Mouse (Mus musculus): ENCODE data around the gene Gpr180. TPM values are rescaled to one million over a fixed set of nuclear protein-coding genes. Genes with fewer than 3 reads are reported as not detected.
A peak's percentile ranks its signal among the peaks of the same experiment; 100 is the strongest.

Gene Gpr180
- polyA plus RNA-seq, 1 experiment from 2014 or later = 40.9 TPM

DNA sequence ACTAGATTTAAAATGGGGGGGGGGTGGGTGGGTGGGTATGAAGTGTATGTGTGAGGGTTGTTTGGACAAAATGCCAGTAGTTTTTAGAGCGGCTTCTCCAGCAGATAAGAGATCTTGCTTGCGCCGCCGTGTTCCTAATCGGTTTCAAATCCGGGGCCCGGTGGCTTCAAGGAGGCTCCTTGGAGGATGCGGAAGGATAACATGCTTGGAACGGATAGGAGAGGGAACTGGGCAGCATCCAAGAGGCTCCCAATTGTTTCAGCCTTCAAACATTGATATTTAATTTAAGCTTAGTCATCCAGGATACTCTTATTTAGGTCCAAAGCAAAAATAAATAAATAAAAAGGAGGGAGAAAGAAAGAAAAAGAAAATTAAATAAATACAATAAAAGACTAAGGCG, 56.7 kb downstream of the Gpr180 start:
- H3K27ac ChIP-seq (replicated peaks) = no peak overlapping the region
- H3K4me1 ChIP-seq = peaks cover 6% of the 10 kb centered on the region; the same call in 1 of the 2 replicates
- no peaks in the 10 kb centered on the region for H3K36me3 ChIP-seq (replicated peaks)
- no peak overlapping the region for H3K4me3 ChIP-seq
- WGBS = 39% methylated on average over 10 of the region's 10 CpGs
- no peak for DNase-seq (ENCODE audit: low spot score)
- H3K9me3 ChIP-seq = no peaks in the 10 kb centered on the region
- H3K27me3 ChIP-seq (replicated peaks; ENCODE audit: low read depth, poor library complexity, severe bottlenecking) = peaks cover 69% of the 10 kb centered on the region

DNA sequence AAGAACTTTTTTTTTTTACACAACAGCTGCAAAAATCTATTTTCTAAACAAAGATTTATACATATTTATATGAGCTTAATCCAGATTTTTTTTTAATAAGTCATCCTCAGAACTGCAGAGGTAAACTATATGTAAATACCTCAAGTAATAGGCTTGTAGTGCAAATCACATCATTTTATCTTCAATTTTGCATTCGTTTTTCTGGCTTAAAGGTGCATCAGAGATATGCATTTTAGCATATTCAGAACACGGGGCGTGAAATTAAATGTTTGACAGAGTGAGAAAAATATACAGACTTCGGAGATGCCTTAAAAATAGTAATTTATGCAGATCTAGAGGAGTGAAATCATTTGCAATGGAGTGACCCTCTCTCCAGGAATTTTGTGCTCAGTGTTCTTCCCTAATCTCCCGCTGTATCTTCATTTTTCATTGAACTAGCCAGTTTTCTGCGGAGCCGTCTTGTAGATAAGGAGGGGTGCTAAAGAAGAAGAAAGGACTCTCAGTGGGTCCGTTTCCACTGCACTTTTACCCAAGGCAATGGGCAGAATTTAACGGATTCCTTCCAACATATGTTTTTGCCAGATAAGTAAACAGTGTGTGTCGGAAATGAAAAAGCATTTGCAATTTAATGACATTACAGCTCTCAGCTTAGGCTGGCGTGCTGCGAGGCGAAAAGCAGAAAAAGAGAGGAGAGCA, 57.4 kb downstream of the Gpr180 start:
- Histone ChIP-seq H3K4me1 (peaks cover 6% of the 10 kb centered on the region; the same call in 1 of the 2 replicates), H3K4me3 (no peak overlapping the region), H3K27ac (replicated peaks) (no peak overlapping the region), H3K27me3 (replicated peaks; ENCODE audit: low read depth, poor library complexity, severe bottlenecking) (peaks cover 69% of the 10 kb centered on the region), H3K9me3 (no peaks in the 10 kb centered on the region), H3K36me3 (replicated peaks) (no peaks in the 10 kb centered on the region)
- DNase-seq (ENCODE audit: low spot score) = no peak
- WGBS = 71% methylated on average over 13 of the region's 13 CpGs

DNA sequence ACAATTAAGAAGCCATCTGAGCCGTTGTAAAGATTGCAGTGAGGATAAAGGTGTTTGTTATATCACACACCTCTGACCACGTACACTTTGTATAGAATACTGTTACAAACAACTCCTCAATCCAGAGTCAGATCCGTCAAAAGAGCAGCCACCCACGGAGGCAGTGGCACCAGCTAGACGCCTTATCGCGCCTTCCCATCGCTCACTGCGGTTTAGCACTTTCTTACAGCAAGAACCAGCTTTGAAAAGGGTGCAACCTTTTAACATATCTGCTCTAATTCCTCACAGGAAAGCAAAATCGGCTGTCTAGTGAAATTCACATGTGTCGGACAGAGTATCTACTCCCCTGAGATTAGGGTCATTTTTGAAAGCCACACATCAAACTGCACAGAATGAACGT, 60.1 kb downstream of the Gpr180 start:
- H3K4me1 ChIP-seq = peaks cover 6% of the 10 kb centered on the region; the same call in 1 of the 2 replicates
- H3K27ac ChIP-seq (replicated peaks) = no peak overlapping the region
- no peaks in the 10 kb centered on the region for H3K36me3 ChIP-seq (replicated peaks)
- 80% methylated on average over 12 of the region's 12 CpGs for WGBS
- DNase-seq (ENCODE audit: low spot score) = no peak
- peaks cover 53% of the 10 kb centered on the region for H3K27me3 ChIP-seq (replicated peaks; ENCODE audit: low read depth, poor library complexity, severe bottlenecking)
- no peak overlapping the region for H3K4me3 ChIP-seq
- H3K9me3 ChIP-seq = no peaks in the 10 kb centered on the region

DNA sequence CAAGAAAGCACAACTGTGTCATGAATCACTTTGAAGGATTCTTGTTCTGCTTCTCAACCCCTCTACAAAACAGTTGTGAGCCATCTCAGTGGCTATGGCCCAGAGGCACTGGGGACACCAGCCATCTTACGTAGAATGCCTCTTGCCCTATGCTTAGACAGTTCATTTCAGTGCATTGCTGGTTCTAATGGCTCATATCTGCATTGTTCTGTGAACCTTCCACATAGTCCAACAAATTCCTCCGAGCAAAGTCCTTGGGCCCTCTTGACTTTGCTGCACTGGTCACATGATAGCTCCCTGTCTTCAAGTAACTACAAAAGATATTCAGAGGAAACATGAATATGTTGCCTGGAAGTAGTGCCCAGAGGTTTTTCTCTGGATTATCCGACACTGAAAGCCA, 63.8 kb downstream of the Gpr180 start:
- H3K27me3 ChIP-seq (replicated peaks; ENCODE audit: low read depth, poor library complexity, severe bottlenecking) = peaks cover 16% of the 10 kb centered on the region
- 93% methylated on average over 3 of the region's 3 CpGs for WGBS
- H3K4me3 ChIP-seq = no peak overlapping the region
- peaks cover 5% of the 10 kb centered on the region; the same call in 1 of the 2 replicates for H3K9me3 ChIP-seq
- H3K36me3 ChIP-seq (replicated peaks) = no peaks in the 10 kb centered on the region
- no peaks in the 10 kb centered on the region for H3K4me1 ChIP-seq
- H3K27ac ChIP-seq (replicated peaks) = no peak overlapping the region
- DNase-seq (ENCODE audit: low spot score) = no peak

DNA sequence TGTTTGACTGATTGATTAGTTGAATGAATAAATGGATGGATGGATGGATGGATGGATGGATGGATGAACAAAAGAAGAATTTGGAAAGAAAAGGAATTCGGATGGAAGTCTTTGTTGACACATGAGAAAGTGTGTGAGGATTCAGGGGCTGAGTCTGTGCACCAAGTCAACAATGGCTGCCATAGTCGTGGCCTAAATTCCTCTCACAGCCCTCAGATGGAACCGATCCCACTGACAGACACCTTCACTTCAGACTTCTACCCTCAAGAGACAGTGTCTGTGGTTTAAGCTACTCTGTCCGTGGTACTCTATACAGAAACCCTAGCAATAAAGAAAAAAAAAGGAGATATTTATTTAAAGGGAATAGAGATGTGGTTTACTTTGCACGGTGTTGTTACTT, 65.0 kb downstream of the Gpr180 start:
- DNase-seq (ENCODE audit: low spot score) = no peak
- Histone ChIP-seq H3K4me1 (no peaks in the 10 kb centered on the region), H3K27me3 (replicated peaks; ENCODE audit: low read depth, poor library complexity, severe bottlenecking) (peaks cover 7% of the 10 kb centered on the region), H3K9me3 (peaks cover 5% of the 10 kb centered on the region; the same call in 1 of the 2 replicates), H3K36me3 (replicated peaks) (no peaks in the 10 kb centered on the region), H3K27ac (replicated peaks) (no peak overlapping the region), H3K4me3 (no peak overlapping the region)
- WGBS = 86% methylated on average over 5 of the region's 5 CpGs

DNA sequence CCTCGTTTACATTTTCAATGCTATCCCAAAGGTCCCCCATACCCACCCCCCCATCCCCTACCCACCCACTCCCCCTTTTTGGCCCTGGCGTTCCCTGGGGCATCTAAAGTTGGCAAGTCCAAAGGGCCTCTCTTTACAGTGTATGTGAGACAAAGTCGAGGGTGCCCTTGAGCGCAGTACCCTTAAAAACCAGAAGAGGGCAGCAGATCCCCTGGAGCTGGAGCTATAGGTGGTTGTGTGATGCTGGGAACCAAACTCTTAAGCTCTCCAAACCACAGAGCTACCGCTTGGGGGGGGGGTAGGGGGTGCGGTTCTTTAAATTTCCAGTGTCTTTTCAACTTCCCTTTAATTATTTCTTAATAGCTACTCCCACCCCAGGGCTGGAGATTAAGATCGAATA, 66.1 kb downstream of the Gpr180 start:
- Histone ChIP-seq H3K4me1 (no peaks in the 10 kb centered on the region), H3K9me3 (peaks cover 5% of the 10 kb centered on the region; the same call in 1 of the 2 replicates), H3K36me3 (replicated peaks) (no peaks in the 10 kb centered on the region), H3K27ac (replicated peaks) (no peak overlapping the region), H3K27me3 (replicated peaks; ENCODE audit: low read depth, poor library complexity, severe bottlenecking) (no peaks in the 10 kb centered on the region), H3K4me3 (no peak overlapping the region)
- 78% methylated on average over 7 of the region's 7 CpGs for WGBS
- no peak for DNase-seq (ENCODE audit: low spot score)

DNA sequence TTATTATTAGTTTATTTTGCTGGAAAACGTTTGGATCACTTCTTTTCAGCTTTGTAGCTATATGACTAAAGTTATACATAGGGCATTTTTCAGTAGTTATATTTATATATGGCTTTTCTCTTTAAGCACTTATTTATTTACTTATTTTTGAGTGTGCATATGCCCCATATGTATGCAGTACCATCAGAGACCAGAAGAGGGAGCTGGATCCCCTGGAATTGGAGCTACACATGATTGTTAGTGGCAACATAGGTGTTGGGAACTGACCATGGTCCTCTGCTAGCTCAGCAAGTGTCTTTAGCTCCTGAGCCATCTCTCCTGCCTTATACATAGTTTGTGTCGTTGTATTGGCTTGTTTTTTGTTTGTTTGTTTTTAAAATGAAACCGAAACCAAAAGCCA, 70.4 kb downstream of the Gpr180 start:
- Histone ChIP-seq H3K4me3 (no peak overlapping the region), H3K4me1 (no peaks in the 10 kb centered on the region), H3K36me3 (replicated peaks) (no peaks in the 10 kb centered on the region), H3K9me3 (peaks cover 5% of the 10 kb centered on the region; the same call in 1 of the 2 replicates), H3K27ac (replicated peaks) (no peak overlapping the region), H3K27me3 (replicated peaks; ENCODE audit: low read depth, poor library complexity, severe bottlenecking) (peaks cover 12% of the 10 kb centered on the region)
- DNase-seq (ENCODE audit: low spot score) = no peak
- 84% methylated on average over 3 of the region's 3 CpGs for WGBS

DNA sequence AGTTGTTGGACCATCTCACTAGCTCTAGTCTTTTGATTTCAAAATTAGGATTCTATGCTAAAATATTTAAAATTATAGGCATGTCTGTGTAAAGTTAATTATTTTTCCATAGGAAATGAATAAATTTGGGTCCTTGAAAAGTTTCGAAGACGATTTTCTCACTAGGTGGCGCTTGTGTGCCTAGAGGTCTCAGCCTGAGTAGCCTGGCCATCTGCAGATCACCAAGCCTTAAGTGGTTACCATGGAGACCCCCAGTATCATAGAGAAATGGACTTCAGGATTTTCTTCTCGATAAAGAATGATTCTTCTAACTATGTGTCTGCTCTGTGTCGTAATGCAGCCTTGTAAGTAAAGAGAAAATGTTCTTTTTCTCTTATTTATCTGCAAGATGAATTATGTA, 72.7 kb downstream of the Gpr180 start:
- H3K4me3 ChIP-seq = no peak overlapping the region
- H3K27ac ChIP-seq (replicated peaks) = no peak overlapping the region
- H3K27me3 ChIP-seq (replicated peaks; ENCODE audit: low read depth, poor library complexity, severe bottlenecking) = peaks cover 32% of the 10 kb centered on the region
- no peaks in the 10 kb centered on the region for H3K4me1 ChIP-seq
- H3K9me3 ChIP-seq = no peaks in the 10 kb centered on the region; the same call in 1 of the 2 replicates
- DNase-seq (ENCODE audit: low spot score) = peak; percentile 37
- WGBS = 25% methylated on average over 5 of the region's 5 CpGs
- no peaks in the 10 kb centered on the region for H3K36me3 ChIP-seq (replicated peaks)

DNA sequence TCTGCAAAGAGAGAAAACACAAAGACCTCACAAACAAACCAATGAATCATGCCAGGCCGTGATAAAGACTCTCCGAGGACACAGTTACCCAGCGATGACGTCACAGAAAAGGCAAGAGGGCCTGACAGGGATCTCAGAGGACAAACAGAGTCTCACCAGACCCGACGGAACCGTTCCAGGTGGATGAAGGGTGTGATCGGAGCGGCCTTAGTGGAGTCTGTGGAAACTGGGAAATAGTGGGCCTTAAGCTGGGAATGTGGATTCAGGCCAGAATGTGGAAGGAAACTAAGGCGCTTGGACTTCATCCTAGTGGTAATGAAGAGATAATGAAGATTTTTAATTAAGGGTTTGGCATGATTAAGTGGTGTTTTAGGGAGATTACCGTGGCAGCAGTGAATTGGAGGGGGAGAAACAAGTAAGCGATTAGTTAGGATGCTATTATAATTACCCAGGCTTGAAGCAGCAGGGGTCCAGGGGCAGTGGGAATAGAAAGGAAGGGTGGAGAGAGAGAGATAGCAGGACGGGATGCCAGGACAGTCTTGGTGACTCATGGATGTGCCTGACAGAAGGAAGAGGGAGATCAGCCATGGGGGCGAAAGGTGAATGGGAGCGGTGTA, 75.3 kb downstream of the Gpr180 start:
- Histone ChIP-seq H3K27me3 (replicated peaks; ENCODE audit: low read depth, poor library complexity, severe bottlenecking) (peaks cover 41% of the 10 kb centered on the region), H3K9me3 (no peaks in the 10 kb centered on the region; the same call in 1 of the 2 replicates), H3K27ac (replicated peaks) (no peak overlapping the region), H3K4me3 (no peak overlapping the region), H3K36me3 (replicated peaks) (no peaks in the 10 kb centered on the region), H3K4me1 (no peaks in the 10 kb centered on the region)
- DNase-seq (ENCODE audit: low spot score) = no peak
- WGBS = 82% methylated on average over 15 of the region's 15 CpGs

Other genes starting within 250 kb of the Gpr180 start
- 4.3 and 5.7 TPM in 2 replicates for gene Dct, start 84.9 kb upstream of the Gpr180 start, polyA plus RNA-seq (2016; fragmentation: Nextera tagmentation; extraction: Ambion mirVana)
- gene Tgds, start 4.4 kb upstream of the Gpr180 start, polyA plus RNA-seq (2016; fragmentation: Nextera tagmentation; extraction: Ambion mirVana) = 32.3 and 32.8 TPM in 2 replicates
- 2.5 and 3.2 TPM in 2 replicates for gene Sox21, start 99.9 kb downstream of the Gpr180 start, polyA plus RNA-seq (2016; fragmentation: Nextera tagmentation; extraction: Ambion mirVana)
- not detected in 2 replicates for gene Gm9376, start 129.8 kb downstream of the Gpr180 start, polyA plus RNA-seq (2016; fragmentation: Nextera tagmentation; extraction: Ambion mirVana)